Mouse (Mus musculus) kidney, adult 9 months (tissue): ENCODE measurements at regions not wholly inside any gene's neighbourhood (a gene's known extent, or its start where the extent isn't known, plus 50 kb on each side); places are given as distances from the start of the nearest gene placed in this dataset.

Experiments used
- DNase-seq: peaks from one replicate; pipeline ENCODE4 v3.0.0; 2022

DNA sequence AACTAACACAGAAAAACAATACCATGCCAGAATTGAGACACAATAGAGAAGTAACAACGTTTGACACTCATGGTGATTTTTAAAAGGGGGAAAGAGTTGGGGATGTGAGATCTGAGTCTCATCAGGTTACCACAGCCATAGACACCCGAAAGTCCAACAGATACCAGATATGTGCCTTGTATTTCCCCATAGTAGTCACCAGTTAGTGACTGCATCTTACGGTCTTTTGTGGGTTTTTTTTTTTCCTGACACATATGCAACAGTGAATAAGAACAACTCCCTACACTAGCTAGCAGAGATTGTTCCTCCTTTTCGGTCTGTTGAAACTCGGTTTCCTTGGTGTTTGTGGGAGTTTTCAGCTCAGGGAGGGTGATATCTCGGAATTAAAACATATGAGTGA, 127.4 kb downstream of the Zbtb18 start:
- no peak for DNase-seq

DNA sequence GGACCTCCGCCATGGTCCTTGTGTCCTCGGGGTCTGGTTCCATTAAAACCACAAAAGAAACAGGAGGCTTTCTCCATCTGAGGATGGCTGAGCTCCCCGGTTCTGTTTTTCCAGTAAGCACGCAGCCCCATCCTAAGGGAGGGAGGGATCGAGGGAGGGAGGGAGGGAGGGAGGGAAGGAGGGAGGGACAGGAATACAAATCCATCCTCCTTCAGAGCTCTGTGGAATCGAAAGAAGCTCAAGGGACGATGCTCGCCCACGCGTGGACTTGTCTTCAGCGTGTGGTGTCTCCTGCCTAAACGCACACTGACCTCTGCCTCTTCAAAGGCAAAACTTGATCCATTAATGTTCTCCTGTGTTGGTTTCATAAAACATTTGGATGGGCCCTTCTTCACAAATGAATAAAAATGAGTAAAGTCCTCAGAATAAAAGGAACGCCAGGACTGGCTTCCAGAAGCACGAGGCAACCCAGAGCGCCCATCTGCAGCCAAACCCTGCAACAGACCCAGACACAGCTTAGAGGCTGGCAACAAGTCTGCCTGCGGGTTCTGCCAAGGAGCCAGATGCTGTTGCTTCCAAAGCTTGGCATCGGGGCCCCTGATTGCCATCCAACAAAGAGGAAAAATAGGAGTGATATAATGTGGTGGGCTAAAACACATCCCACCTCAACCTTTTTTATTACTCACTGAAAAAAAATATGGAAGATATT, 131.0 kb downstream of the Zbtb18 start:
- DNase-seq, result no peak

DNA sequence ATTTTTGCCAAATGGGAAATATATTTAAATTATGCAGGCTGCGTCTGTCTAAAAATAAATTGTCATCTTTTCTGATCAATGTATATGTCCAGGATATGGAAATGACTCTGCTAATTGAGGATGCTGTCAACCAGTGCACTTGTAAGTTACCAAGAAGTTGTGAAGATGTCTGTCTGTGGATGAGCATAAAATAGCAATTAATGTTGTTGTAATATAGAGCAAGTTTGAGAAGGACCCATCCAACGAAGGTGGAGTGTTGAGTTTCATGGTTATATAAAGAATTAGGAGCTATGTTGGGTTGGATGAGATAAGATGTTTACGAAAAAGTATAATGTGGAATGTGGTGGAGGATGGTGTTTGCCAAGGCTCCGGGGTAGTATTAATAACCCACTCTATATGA, 131.6 kb downstream of the Zbtb18 start:
- DNase-seq, result no peak

DNA sequence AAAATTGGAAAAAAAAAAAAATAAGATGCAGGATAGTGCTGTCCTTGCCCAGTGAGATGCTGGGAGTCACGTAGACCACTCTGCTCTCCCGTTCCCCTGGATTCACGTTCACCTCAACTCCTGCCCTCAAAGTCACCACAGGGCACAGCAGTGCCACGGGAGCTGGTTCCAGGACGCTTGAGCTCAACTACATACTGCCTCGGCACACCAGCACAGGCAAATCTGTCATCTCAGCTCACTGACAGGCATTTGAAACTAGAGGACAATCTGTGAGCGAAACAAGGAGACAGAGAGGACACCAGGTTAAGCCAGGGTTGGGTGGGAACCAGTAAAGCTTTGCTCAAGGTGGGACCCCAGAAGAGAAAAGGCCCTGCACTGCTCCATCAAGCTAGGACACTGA, 132.2 kb downstream of the Zbtb18 start:
- no peak for DNase-seq

DNA sequence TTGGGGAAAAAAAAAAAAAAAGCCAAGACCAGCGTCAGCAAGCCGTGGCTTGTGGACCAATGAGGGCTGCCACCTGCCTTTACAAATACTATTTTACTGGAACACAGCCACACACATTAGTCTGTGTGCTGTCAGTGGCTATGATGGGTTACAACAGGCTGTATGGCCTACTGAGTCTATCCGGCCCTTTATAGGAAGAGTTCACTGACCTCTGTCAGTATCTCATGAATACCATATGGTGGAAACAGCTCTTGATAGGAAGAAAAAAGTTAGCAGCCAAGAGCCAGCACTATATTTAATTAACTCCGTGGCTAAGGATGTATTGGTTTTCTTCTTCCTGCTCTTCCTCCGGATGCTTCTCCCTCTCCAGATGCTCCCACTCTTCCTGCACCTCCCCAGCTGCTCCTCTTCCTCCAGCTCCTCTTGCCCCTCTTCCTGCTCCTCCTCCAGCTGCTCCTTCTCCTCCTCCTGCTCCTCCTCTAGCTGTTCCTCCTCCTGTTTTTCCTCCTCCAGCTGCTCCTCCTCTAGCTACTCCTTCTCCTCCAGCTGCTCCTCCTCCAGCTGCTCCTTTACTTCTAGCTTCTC, 142.2 kb downstream of the Zbtb18 start:
- no peak for DNase-seq

DNA sequence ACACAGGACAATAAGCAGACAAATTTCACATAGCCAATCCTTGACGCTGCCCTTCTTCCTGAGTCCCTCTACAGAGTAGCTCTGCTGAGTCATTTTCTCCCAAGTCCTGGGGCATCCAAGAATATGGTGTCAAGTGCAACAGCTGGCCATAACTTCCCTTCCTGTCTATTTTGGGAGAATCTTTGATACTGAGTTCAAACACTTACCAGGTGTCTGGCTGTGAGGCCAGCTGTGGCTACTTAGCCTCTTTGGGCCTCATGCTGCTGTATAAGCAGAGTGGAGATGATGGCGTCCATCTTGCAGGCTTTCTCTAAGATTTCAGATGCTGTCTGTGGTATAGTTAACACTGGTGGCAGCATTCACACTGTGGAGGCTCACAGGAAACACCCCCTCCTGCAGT, 143.2 kb downstream of the Zbtb18 start:
- DNase-seq, result no peak

DNA sequence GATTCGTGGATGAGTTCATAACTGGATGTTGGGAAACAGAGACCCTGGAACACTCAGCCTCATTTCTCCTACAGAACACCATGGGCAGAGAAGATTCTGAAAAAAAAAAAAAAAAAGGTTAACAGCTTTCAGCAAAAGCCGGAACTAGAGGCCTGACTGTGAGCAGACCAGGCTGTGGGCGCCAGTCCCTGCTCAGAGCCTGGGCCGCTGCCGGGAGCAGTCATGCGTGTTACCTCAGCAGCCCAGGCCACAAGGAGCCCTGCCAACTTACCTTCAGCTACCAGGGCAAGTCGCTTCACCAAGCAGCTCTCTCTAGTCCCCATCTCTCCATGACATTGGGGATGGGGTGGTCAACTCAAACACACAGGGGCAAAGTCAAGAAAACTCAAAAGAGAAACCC, 140.6 kb upstream of the 1700016C15Rik start:
- DNase-seq, result peak; percentile 76

DNA sequence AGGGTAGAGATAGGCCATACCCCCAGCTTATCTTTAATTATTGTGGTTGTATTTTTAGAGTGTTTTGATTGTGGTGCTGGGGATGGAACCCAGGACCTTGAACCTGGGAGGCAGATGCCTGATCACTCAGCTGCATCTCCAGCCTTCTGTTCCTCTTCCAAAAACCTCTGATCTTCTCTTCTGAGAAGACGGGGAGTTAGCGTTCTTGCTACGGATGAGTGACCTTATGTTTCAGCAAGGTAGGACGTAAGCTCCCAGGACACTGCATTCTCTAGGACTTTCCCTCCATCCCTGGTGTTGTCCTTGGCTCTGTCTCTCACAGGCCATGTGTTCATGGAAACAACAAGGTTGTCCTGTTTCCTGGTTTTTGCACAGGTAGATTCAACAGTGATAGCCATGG, 140.0 kb upstream of the 1700016C15Rik start:
- DNase-seq, result peak; percentile 57

DNA sequence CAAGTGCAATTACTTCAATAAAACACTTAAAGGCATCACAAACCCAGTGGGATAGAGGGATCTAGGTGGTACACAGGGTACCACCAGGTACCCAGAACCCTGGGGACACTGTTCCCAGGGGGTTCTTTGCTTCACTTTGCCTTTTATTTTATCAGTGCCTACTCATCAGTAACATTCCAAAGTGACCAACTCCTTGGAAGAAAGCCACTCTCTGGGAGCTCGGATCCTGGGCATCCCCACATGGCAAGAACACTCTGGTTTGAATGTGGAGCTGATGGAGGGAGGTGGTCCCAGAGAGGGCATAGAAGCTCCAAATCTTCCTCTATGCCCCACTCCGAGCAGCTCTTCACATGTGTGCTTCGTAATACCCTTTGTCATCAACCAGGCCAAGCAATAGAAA, 137.9 kb upstream of the 1700016C15Rik start:
- DNase-seq, result no peak

DNA sequence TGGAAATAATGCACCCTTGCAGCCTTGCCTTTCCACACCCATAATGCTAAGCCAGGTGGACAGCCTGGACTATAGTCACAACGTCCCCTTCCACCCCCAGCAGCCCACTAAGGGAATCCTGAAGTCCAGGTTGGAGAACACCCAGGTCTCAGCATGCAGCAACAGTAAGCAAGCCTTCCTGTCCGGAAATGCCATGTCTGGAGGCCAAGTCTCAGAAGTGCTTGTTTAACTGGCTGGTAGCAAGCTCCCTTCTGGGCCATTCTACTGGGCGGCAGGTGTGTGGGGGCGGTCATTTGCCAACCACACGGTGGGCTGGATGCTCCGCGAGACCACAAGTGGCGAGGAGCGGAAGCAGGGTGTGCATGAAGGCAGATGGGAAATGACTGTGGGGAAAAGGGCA, 137.3 kb upstream of the 1700016C15Rik start:
- no peak for DNase-seq

DNA sequence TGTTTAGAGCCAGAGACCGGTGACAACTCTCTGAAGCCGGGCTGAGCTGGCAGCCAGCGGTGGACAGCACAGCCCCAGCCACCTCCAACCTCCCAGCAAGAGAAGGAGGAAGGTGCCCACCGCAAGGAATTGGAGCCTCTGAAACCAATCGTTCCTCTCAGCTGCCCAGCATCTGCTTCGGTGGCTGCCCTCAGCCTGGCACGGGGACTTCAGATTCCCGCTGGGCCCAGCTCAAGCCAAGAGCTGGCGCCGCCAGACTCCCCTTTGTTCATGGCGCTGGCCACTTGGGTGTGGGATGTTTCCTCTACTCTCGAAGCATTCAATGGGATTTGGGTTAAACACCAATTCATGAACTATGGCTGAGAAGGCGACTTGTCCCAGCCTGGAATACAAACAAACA, 135.3 kb upstream of the 1700016C15Rik start:
- DNase-seq, result no peak

DNA sequence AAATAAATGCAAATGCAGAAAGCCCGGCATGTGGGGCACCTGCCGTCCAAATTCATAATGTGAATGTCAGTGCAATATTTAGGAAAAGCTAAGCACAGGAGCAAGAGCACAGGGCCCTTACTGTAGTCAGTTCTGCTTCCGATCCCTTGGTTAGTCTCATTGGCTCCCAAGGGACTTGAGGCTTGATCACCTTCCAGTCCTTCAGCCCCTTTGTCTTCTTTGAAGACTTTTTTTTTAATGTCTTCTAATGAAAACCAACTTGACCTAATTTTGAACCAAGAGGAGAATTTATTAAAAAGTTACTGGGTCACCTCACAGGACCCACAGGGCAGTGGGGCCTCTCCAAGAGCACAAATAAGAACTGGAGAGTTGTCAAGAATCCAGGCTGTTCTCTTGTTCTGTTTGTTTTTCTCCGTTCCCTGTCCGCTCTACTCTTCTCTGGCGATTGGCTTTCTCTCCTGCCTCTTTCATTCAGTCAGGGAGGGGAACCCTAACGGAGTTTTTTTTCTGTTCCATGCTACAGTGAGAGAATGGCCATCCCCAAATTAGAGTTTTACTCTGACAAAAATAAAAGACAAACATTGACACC, 134.2 kb upstream of the 1700016C15Rik start:
- peak; percentile 31 for DNase-seq

DNA sequence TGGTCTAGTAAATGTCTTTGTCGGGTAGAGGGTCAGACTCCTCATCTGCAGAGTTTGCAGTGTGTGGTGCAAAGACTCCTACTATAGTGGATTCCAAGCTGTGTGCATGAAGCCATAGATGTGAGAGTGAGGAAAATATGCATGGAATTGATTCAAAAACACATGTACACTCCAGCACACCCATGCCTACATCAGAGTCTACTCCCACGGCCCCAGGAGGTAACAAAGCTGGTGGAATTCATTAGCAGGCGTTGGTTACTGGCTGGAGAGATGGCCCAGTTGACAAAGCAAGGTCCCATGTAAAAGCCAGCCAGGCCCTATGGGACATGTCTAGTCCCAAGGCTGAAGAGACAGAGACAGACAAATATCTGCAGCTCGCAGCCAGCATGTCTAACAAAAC, 132.6 kb upstream of the 1700016C15Rik start:
- no peak for DNase-seq

DNA sequence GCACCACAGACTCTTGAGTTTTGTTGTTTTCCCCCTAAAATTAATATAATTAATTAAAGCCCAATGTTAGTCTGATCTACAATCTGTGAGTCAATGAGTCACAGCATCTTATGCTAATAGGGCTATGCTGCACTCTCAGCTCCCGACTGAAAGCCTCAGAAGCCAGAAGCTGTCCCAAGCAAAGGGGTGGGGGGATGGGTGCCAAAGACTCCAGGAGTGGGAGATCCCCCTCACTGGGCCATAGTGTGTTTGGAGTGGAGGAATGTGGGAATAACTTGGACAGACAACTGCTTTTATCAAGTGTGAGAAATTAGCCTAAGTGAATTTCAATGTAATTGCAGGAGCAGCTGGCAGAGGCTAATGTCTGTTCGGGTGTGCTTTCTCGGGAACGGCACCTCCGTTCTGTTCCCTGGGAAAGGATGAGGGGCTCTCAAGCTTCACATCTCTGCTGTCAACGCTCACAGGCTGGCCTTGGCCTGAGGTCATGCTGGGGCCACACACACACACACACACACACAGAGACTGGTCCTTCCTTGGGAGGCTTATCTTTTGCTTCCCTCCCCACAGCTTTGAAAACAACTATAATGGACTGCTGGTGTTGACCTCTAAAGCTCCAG, 124.2 kb upstream of the 1700016C15Rik start:
- DNase-seq, result no peak

DNA sequence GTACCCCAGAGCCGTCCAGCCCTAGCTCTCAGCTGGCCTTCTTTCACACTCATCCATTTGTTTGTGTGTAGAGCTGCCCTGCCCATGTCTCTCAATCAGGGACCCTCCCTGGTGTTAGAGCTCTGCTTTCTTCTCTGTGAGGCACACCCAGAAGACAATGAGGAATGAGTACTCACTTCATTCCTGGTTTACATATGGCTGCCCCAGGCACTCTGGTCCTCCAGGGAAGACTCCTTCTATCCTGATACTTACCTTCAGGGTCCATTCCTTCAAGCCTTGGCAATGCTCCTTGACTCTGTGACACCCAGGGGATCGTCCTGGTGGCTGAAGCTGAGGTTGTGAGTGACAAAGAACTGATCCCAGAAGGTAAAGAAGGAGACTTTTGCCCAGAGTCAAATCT, 122.0 kb upstream of the 1700016C15Rik start:
- no peak for DNase-seq

DNA sequence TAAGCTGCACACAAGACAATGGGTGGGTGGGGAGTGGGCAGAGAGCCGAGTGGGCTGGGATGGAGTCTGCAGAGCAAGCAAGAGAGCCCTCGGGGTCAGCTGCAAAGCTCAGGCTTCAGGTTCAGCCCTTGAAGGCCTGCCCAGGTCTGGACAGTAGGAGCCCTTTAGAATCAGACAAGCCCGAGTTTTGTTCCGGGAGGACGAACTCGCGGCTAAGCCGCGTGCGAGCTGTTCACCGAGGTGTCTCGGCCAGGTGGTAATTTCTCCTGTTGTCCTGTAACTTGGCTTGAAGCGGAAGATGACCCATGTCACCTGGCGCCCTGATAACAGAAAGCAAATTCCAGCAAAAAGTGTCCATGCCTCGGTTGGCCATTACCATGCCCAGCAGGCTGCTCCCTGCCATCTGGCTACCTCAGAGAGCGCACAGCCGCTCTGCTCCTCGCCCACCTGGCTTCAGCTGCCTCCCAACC, 121.0 kb upstream of the 1700016C15Rik start:
- no peak for DNase-seq

DNA sequence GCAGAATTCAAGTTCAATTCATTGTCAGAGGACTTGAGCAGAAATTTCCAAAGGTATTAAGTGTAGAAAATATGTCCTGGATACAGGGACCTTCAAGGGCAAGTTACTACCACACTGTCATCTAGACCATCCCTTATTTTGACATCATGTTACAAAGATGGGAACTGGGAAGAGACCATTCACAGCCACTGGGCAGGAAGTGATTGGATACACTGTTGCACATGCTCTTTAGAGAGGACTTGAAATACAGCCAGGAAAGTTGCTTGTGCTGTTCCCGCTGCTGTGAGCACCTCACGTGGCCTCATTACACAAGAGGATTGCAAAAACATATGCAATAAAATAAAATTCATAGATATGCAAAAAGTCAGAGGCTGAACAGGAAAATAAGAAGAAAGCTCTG, 120.4 kb upstream of the 1700016C15Rik start:
- no peak for DNase-seq

DNA sequence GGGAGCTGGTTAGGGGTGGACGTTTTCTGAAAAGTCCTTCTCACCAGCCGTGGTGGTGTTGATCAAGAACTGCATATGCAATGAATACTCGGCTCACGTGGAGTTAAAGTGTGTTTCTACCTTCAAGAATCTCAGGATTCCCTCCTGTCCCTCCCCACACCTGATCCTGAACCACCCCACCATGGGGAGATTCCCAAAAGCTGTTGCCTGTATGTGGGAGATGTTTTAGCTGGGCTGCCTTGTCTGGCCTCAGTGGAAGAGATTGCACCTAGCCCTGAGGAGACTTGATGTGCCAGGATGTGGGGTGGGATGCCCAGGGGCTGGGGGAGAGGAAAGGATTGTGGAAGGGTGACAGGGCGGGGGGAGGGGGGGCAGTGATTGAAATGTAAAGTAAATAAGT, 119.9 kb upstream of the 1700016C15Rik start:
- no peak for DNase-seq

DNA sequence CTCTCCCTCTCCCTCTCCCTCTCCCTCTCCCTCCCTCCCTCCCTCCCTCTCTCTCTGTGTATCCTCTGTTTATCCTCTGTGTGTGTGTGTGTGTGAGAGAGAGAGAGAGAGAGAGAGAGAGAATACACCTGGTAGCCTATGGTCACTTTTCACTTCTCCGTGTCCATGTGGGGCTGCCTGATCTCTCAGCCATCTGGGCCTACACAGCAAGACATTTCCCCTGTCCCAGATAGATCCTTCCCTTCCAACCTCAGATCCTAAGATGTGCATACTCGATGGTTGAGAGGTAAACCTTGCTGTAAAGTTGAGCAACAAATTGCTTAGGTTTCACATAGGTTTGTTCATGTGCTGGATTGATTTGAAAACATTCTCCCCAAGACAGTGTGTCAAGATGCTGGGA, 119.5 kb upstream of the 1700016C15Rik start:
- no peak for DNase-seq

DNA sequence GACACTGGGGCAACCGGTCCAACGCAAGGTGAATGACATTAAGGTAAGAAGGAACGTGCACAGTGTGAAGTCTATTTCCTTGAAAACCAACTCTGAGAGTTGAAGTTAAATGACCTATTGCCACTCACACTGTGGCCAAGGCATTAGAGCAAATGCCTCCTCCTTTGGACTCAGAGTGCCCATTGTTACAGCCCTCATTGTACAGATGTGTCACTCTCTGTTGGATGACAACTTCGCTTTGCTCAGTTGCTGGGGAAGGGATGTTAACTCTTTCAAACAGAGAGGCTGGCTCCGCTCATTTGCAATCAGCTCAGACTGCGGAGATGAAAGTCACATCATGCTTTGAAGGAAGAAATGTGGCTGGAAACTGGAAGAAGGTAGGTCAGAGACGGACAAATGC, 117.1 kb upstream of the 1700016C15Rik start:
- DNase-seq, result no peak

DNA sequence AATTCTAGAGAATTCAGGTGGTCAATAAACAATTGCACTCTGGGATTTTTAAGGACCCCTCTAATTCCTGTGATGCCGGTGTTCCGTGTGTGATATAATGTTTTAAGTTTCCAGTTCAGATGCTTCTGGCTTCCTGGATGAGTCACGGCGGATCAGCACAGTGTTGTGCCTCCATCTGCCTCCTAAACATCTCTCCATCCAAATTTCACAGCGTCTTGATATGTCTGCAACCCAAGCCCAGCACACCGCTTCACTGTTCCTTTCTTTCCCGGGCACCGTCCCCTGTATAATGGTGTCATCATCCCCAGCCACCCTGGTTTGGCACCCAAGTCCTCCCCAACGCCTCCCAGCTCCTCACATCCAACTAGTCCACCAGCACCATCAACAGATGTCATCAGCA, 114.0 kb upstream of the 1700016C15Rik start:
- DNase-seq, result no peak

DNA sequence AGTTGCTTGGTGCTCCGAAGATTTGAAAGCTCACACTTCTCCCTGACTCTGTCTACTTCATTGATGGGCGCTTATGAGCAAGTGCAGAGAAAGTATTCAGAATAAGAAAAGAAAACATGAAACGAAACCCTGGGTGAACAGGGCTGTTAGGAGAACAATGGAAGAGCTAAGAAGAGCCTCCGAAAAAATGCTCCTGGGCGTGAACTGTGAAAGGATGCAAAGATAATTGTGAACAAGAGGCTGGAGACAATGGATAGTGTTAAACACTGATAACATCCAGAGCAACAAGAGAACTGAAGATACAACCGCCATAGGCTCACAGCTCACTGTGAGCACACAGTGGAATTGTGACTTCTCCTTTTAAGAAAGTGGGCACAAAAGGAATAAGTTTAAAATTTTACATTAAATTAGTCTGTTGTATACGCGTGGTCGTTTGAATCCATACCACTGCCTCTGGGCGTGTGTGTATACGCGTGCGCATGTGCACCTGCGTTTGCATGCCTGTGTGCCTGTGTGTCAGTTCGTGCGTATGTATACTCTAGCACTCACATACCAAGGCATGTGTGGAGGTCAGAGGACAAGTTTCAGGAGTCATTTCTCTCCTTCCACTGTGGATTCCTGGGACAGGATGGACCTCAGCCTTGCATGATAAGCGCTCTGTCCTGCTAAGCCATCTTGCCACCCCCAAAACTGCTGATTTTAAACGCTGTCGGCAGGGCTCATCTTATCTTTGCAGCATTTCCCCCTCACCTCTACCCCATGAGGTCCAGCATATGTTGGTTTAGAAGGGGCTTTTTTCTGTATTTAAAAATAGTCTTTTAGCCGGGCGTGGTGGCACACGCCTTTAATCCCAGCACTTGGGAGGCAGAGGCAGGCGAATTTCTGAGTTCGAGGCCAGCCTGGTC, 113.0 kb upstream of the 1700016C15Rik start:
- DNase-seq, result no peak

DNA sequence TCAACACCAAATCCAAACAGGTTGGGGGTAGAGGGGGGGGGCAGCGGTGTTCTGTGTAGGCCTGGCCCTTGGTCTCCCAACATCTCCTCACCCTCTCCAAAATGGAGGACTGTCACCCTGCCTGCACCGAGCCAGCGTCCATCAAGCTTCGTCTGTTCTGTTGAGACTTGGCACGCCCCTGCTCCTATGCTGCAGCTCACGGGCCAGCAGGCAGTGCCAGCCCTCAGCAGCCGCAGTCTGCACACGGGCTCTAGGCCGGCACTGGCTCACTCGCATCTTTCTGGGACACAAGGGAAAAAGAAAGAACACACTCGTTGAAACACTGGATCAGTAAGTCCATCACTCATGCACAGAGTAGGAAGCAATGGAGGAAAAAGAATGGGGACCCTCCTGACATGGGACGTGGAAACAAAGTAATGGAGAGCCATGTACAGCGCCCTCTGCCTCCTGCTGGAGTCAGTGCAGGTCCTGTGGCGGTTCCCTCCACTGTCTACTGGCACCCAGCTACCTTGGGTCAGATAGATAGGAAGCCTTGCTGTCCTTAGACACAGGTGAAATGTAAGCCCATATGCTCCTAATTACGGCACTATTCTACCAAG, 109.0 kb upstream of the 1700016C15Rik start:
- DNase-seq, result no peak
